Mouse (Mus musculus): ENCODE measurements around the gene Wrap53.
"Not testable (repeated sequence)": the region's sequence is repeated elsewhere in the genome, so short reads cannot be mapped to it uniquely, and the experiment has no call there.

Wrap53 gene

DNA sequence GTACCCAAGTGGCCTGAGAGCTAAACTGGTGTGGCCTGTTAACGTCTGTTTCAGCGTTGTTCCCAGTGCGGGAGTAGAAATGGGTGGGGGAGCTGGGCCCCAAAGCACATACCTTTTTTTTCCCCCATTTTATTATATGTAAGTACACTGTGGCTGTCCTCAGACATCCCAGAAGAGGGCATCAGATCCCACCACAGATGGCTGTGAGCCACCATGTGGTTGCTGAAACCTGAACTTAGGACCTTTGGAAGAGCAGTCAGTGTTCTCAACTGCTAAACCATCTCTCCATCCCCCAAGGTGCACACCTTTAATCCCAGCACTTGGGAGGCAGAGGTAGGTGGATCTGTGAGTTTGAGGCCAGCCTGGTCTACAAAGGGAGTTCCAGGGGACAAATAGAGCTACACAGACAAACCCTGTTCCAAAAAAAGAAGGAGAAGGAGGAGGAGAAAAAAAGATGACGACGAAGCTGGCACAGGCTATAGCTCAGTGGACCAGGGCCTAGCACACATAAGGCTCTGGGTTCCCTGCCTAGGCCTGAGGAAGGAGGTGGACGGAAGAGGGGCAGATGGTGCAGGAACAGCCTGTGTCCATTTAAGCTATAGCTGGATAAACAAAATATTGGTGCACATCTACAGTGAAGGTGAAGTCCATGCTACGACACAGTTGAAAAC, 47.4 kb downstream of the Wrap53 start:
- no peak for DNase-seq (ENCODE audit: extremely low spot score, low spot score)

DNA sequence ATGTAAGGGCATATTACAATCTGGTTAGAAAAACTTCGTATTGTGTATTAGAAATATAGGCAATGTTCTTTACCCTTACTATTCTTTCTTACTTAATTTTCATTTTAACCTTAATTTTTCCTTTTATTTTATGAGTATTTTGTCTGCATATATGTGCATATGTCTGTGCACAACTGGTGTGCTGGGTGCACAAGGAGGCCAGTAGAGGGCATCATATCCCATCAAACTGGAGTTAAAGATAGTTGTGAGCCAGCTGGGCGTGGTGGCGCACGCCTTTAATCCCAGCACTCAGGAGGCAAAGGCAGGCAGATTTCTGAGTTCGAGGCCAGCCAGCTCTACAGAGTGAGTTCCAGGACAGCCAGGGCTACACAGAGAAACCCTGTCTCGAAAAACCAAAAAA, 49.3 kb downstream of the Wrap53 start:
- DNase-seq (ENCODE audit: extremely low spot score, low spot score), result not testable (repeated sequence)

DNA sequence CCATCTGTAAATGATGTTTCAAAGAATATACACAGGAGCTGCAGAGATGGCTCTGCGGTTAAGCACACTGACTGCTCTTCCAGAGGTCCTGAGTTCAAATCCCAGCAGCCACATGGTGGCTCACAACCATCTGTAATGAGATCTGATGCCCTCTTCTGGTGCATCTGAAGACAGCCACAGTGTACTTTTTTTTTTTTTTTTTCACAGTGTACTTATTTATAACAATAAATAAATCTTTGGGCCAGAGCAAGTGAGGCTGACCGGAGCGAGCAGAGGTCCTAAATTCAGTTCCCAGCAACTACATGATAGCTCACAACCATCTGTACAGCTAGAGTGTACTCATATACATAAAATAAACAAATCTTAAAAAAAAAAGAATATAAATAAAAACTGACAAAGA, 49.8 kb downstream of the Wrap53 start:
- DNase-seq (ENCODE audit: extremely low spot score, low spot score), result not testable (repeated sequence)

DNA sequence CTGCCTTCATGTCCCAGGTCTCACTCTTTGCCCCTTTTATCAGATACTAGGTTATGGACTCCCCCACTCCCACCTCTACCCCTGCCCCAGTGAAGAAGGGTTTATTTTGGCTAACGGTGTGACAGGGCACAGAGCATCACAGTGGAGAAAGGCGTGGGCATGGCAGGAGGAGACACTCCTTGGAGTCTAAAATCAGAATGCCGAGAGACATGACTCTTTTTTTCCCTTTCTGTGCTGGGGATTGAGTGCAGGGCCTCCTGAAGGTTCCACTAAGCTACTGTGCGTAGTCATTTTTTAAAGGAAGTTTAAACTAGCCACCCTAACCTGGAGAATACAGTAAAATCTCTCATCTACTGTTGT, 52.0 kb downstream of the Wrap53 start:
- DNase-seq (ENCODE audit: extremely low spot score, low spot score), result no peak

DNA sequence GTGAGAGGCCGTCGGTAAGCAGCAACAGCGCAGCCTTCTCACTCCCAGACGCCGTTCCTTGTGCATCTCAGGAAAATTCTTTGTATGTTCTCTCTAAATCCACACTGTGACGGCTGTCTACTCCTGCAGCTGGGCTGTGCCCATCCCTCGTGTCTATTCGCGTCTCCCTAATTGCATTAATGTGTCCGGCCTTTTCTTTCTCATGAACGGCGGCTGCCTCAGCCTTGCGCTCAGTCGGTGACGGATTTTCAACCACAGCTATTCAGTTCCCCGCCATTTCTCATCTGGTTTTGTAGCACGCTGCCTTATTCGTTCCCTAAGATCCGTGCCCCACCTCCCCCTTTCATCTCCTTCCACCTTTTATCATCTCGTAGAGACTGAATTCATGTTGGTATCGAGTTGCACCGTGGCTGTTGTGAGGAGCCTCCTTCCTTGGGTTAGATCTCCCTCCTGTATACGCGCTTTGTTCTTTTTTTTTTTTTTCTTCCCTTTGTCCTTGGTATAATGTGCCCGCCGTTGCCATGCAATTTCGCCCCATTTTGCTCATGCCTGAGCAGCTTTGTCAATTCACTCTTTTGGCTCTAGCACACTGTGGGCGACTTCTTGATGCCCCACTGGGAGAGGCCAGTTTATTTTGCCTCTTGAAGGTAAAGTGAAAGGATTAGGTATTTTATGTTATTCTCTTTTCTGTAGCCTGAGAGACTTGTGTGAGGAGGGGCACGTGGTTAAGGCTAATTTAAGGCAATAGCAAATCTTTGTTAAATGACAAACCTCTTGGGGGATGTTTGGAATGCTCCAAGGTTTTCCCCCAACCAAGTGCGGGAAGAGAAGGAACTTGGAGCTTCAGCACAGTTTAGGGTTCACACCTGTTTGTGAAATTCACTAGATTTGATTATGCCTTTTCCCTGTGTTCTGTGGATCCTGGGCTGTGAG, 52.7 kb downstream of the Wrap53 start:
- DNase-seq (ENCODE audit: extremely low spot score, low spot score), result peak; percentile 75

DNA sequence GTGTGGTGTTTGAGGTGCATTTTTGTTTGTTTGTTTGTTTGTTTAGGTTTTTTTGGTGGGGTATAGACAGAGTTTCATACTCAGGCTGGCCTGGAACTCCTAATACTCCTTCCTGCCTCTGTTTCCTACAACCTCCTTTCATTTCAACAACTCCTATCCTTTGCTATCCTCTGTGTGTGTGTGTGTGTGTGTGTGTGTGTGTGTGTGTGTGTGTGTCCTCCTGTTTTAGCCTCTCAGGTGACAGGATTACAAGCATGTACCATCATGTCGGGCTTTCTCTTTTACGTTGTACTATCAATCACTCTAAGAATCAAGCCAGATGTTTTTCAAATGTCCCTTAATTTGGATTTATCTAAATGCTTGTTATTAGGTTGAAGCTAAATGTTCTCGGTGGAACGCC, 53.4 kb downstream of the Wrap53 start:
- no peak for DNase-seq (ENCODE audit: extremely low spot score, low spot score)

DNA sequence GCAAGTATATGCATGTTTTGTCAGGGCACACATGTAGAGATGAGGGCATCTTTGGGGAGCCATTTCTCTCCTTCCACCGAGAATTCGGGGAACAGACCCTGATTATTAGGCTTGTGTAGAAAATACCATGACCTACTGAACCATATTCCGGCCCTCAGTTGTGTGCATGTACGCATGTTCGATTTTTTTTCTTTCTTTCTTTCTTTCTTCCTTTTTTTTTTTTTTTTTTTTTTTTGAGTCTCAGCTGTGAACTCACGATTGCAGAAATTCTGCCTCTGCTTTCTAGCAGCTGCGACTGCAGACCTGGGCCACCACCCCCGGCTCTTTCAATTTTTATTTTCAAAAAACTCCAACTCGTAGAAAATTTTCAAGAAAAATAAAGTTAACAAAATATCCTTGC, 54.4 kb downstream of the Wrap53 start:
- DNase-seq (ENCODE audit: extremely low spot score, low spot score), result no peak

DNA sequence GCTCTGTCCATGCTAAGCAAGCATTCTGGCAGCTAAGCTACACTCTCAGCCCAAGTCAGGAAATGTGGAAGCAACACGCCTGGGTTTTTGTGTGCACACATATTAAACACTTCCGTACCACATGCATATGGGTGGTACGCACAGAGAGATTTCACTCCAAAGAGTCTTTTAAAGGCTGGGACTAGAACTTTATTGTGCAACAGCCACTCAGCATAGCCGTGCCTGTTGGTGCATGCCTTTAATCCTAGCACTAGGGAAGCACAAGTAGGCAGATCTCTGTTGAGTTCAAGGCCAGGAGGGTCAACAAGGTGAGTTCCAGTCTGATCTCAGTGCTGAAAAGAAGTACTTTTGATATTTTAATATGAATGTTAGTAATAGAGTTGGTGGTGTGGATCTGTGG, 56.4 kb downstream of the Wrap53 start:
- DNase-seq (ENCODE audit: extremely low spot score, low spot score), result no peak

DNA sequence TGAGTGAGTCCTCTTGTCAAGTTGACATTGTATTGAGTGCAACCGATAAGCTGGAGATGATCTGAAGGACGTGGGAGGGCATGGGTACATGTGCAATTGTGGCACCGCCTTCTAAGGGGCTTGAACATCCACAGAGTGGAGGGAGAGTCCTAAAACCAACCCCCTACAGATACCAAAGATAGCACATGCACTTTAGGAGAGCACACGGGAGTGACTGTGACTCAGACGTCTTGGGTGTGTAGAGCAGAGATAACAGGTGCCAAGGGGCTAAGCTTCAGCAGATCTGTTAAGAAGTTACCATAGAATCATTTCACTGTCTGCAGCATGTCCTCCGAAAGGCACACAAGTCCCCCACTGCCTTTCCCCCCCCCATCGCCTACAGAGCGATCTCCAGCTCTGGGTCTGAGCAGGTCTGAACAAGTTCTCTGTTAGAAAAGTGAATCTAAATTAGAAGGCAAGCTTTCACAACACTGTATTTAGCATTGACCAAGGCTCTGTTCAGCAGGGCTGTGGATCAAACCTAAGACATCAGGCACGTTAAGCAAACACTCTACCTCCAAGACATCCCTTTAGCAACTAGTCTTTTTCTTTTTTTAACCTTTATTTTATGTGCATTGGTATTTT, 58.4 kb downstream of the Wrap53 start:
- no peak for DNase-seq (ENCODE audit: extremely low spot score, low spot score)

DNA sequence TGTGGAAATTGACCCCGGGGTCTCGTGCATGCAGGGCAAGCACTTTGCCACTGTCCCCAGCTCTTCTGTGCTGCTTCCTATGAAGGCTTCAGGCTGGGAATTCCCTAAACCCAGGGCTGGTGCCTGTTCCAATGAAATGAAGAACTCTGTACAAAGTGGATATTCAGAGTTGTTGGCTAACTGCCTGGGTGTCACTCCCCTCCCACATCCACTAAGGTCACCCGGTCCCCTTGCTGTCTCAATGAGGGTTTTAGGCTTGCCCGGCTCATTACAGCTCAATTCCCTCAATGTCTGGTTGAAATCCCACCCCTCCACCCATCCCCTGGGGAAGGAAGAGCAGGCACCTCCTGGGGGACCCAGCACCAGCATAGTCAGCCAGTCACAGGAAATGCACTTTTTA, 60.1 kb downstream of the Wrap53 start:
- DNase-seq (ENCODE audit: extremely low spot score, low spot score), result no peak

DNA sequence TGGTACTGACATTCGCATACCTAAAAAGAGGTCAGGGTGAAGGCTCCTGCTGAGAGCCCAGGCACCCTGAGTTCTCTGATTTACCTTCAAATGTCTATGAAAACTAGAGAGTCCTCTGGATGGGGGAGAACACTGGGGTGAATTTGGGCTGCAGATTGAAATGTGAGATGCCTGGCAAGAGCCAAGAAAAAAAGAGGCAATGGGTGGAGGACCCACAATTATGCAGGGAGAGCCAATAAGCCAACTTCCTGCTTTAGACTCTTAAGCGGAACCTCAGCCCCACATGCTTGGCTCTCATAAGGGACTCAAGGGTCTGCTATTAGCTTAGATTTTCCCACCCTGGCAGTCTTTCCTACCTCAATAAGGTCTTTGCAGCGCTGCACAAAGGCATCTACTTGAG, 63.4 kb downstream of the Wrap53 start:
- DNase-seq (ENCODE audit: extremely low spot score, low spot score), result no peak

DNA sequence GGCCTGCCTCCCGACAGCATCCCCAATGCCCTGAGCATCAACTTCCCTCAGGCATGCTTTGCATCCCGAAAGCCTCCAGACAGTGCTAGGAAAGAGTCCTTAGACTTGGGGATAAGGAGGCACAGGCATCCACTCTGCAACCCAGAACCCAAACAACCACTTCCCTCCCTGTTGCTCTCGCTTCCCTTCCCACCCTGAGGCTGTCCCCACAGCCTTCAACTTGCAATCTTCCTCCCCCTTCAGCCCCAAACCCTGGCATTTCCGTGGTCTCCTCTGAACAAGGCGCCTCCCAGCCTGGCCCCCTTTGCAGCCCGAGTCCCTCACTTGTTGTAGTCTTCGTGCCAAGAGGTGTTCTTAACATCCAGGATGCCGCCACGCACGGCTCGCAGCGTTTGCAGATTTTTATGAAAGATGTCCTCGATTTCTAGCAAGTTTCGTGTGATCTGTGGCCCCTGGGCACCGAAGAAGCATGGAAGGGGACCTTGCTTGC, 63.9 kb downstream of the Wrap53 start:
- DNase-seq (ENCODE audit: extremely low spot score, low spot score), result no peak

DNA sequence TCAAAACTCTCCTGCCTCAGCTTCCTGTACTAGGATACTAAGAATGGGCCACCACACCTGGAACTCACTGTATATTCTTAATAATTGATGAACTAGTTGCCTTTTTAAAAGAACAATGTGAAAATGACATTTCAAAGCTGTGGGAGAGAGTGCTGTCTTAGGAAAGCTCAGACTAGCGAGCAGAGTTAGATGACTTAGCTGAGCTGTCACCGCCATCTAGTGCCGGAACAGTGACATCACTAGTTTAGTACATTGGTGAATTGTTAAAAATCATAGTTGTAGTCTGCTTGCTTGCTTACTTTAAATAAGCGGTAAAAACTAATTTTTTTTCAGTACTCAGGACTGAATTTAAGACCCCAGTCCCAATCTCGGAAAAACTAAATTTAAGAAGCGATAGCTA, 66.2 kb downstream of the Wrap53 start:
- peak; percentile 39 for DNase-seq (ENCODE audit: extremely low spot score, low spot score)

All from neural tube, embryonic 10.5 days (tissue).